Mouse (Mus musculus): Measurements from ENCODE around the gene Ccdc89. TPM values are rescaled to one million over a fixed set of nuclear protein-coding genes. Genes with fewer than 3 reads are reported as not detected.

Ccdc89 gene
- polyA plus RNA-seq, 1 experiment from 2014 or later: 1.8 TPM

DNA sequence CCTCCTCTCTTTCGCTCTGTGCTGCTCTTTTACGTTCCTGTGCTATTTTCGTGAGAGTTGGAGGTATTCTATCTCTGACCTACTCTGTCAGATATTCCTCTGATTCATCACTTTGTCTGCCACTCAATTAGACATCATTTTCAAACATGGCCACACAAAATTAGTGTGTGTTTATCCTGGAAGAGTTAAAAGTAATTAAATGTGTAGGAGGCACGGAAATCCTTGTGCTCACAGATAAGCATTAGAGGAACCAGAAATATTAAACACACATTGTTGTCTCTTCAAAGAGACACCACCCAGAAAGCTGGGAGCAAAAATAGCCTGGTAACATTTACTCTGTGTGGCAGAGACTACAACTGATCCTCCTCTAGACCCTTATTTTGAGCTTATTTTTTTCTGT lies 13.7 kb downstream of the Ccdc89 start:
- Histone ChIP-seq H3K9me3 (ENCODE audit: control insufficient read depth, low read length) (no peaks in the 10 kb centered on the region), H3K4me3 (ENCODE audit: low read depth, low read length) (no peak overlapping the region), H3K4me2 (ENCODE audit: low read depth, low read length) (no peak overlapping the region), H3K27ac (ENCODE audit: low read depth, low read length) (no peak overlapping the region), H3K36me3 (ENCODE audit: control insufficient read depth, insufficient read depth, low read length) (no peaks in the 10 kb centered on the region), H3K4me1 (ENCODE audit: control insufficient read depth, insufficient read depth, low read length) (0 out of 2 replicates have a peak, but pooled peaks cover 5% of the 10 kb centered on the region), H3K27me3 (ENCODE audit: control insufficient read depth, insufficient read depth, low read length) (peaks cover 2% of the 10 kb centered on the region; the same call in 1 of the 2 replicates), H3K9ac (replicated peaks; ENCODE audit: low read depth, low read length) (no peak overlapping the region)
- no peak for ATAC-seq (ENCODE audit: low read depth)
- 95% methylated on average over 4 of the region's 4 CpGs for WGBS

DNA sequence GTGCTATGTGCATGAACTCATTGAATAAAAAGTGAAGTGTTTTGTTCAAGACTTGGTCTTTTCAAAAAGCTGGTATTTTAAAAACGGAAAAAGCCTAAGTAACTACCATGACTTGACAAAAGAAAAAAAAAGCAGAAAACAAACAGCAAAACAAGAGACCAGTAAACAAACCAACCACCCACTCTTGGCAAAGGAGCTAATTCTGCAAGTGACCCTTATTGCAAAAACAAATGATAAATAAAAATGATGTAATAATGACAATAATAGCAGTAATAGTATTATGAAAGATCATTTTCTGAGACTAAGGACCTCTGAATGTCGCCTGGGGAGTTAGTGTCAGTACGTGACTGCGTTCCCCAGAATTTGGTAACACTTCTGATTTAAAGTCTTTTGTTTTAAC lies 15.7 kb downstream of the Ccdc89 start:
- Histone ChIP-seq H3K4me2 (ENCODE audit: low read depth, low read length) (peak overlapping the region; percentile 99), H3K9me3 (ENCODE audit: control insufficient read depth, low read length) (no peaks in the 10 kb centered on the region), H3K27me3 (ENCODE audit: control insufficient read depth, insufficient read depth, low read length) (peaks cover 2% of the 10 kb centered on the region; the same call in 1 of the 2 replicates), H3K27ac (ENCODE audit: low read depth, low read length) (peak overlapping the region; percentile 97), H3K4me3 (ENCODE audit: low read depth, low read length) (peak overlapping the region; percentile 99), H3K36me3 (ENCODE audit: control insufficient read depth, insufficient read depth, low read length) (no peaks in the 10 kb centered on the region), H3K4me1 (ENCODE audit: control insufficient read depth, insufficient read depth, low read length) (0 out of 2 replicates have a peak, but pooled peaks cover 8% of the 10 kb centered on the region), H3K9ac (replicated peaks; ENCODE audit: low read depth, low read length) (peak overlapping the region; percentile 97)
- ATAC-seq (ENCODE audit: low read depth): peak; percentile 42
- WGBS: 9% methylated on average over 4 of the region's 4 CpGs

DNA sequence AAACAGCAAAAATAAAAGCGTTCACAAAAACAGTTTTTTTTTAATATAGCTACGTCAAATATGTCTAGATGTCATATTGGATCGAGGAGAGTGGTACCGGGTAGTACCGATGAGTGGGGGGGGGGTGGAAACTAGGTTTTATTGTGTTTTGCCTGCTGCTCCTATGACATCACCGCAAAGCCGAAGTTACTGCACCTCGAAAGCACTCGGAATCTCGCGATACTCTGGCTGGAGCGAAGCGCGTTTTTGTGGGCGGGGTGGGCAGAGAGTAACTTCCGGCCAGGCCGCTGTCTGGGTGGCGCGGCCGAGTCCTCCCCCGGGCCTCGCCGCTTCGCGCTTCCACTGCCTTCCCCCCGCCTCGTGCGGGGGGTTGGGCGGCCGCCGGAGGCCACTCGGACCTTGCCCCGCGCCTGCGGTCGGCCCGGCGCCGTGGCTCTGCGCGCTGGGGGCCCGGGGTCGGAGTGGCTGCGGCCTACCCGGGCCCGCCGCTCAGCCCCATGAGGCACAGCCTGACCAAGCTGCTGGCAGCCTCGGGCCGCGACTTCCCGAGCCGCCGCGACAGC lies 16.2 kb downstream of the Ccdc89 start, which contains the start of gene Crebzf:
Gene Crebzf (plus strand): TSS at position 212 of the 563 bp plus-strand sequence.
- 0 out of 2 replicates have a peak, but pooled peaks cover 8% of the 10 kb centered on the region for H3K4me1 ChIP-seq (ENCODE audit: control insufficient read depth, insufficient read depth, low read length)
- peak within 1 kb of the TSS; percentile 99 for H3K4me3 ChIP-seq (ENCODE audit: low read depth, low read length)
- peaks cover 3% of the 10 kb centered on the region; the same call in 1 of the 2 replicates for H3K36me3 ChIP-seq (ENCODE audit: control insufficient read depth, insufficient read depth, low read length)
- under 1% methylated on average over 35 of the region's 54 CpGs for WGBS
- H3K4me2 ChIP-seq (ENCODE audit: low read depth, low read length): peak within 1 kb of the TSS; percentile 99
- H3K27ac ChIP-seq (ENCODE audit: low read depth, low read length): peak within 1 kb of the TSS; percentile 97
- no peaks in the 10 kb centered on the region for H3K9me3 ChIP-seq (ENCODE audit: control insufficient read depth, low read length)
- H3K27me3 ChIP-seq (ENCODE audit: control insufficient read depth, insufficient read depth, low read length): peaks cover 2% of the 10 kb centered on the region; the same call in 1 of the 2 replicates
- peak within 1 kb of the TSS; percentile 97 for H3K9ac ChIP-seq (replicated peaks; ENCODE audit: low read depth, low read length)
- peak; percentile 97 for ATAC-seq (ENCODE audit: low read depth)

DNA sequence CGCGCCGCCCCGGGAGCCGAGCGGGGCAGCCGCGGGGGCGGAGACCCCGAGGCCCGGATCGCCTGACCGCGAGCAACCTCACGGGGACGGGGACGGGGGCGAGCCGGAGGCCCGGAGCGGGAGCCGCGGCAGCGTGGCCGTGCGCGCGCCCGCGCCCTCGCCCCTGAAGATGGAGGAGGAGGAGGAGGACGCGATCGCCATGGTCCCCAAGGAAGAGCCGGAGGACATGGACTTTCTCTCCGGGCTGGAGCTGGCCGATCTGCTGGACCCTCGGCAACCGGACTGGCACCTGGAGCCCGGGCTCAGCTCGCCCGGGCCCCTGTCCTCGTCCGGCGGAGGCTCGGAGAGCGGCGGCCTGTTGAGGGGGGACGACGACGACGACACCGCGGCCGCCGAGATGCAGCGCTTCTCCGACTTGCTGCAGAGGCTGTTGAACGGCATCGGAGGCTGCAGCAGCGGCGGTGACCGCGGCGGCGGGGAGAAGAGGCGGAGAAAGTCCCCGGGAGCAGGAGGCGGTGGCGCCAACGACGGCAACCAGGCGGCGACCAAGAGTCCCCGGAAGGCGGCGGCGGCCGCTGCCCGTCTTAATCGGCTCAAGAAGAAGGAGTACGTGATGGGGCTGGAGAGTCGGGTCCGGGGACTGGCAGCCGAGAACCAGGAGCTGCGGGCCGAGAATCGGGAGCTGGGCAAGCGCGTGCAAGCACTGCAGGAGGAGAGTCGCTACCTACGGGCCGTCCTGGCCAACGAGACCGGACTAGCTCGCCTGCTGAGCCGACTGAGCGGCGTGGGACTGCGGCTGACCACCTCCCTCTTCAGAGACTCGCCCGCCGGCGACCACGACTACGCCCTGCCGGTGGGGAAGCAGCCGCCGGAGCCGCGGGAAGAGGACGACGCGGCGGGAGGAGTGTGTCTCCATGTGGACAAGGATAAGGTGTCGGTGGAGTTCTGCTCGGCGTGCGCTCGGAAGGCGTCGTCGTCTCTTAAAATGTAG lies 17.0 kb downstream of the Ccdc89 start:
- H3K9me3 ChIP-seq (ENCODE audit: control insufficient read depth, low read length): no peaks in the 10 kb centered on the region
- 1% methylated on average over 120 of the region's 123 CpGs for WGBS
- peaks cover 3% of the 10 kb centered on the region; the same call in 1 of the 2 replicates for H3K36me3 ChIP-seq (ENCODE audit: control insufficient read depth, insufficient read depth, low read length)
- peak; percentile 72 for ATAC-seq (ENCODE audit: low read depth)
- peaks cover 2% of the 10 kb centered on the region; the same call in 1 of the 2 replicates for H3K27me3 ChIP-seq (ENCODE audit: control insufficient read depth, insufficient read depth, low read length)
- peak overlapping the region; percentile 99 for H3K4me2 ChIP-seq (ENCODE audit: low read depth, low read length)
- 0 out of 2 replicates have a peak, but pooled peaks cover 8% of the 10 kb centered on the region for H3K4me1 ChIP-seq (ENCODE audit: control insufficient read depth, insufficient read depth, low read length)
- peak overlapping the region; percentile 99 for H3K4me3 ChIP-seq (ENCODE audit: low read depth, low read length)
- H3K9ac ChIP-seq (replicated peaks; ENCODE audit: low read depth, low read length): peak overlapping the region; percentile 97
- peak overlapping the region; percentile 97 for H3K27ac ChIP-seq (ENCODE audit: low read depth, low read length)

DNA sequence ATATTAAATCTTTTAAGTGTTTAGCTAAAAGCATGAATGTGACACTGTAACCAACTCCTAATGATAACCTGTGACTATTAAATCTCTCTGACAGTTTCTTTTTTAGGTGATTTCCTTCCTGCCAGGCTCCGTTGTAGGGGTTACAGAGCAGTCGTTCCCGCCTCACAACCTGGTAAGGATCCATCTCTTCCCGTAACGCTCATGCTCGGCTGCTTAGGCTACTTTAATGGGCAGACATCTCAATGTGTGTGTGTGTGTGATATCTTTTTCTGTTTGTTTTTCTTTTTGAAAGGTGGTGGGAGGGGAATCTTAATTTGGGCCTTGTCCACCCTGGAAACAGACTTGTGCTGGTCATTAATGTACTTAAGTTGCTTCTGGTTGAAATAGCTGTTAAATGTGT lies 17.8 kb downstream of the Ccdc89 start:
- WGBS: under 1% methylated on average over 6 of the region's 6 CpGs
- Histone ChIP-seq H3K27me3 (ENCODE audit: control insufficient read depth, insufficient read depth, low read length) (peaks cover 2% of the 10 kb centered on the region; the same call in 1 of the 2 replicates), H3K27ac (ENCODE audit: low read depth, low read length) (no peak overlapping the region; the same call in 1 of the 2 replicates), H3K9me3 (ENCODE audit: control insufficient read depth, low read length) (no peaks in the 10 kb centered on the region), H3K9ac (replicated peaks; ENCODE audit: low read depth, low read length) (peak overlapping the region; percentile 97), H3K4me2 (ENCODE audit: low read depth, low read length) (peak overlapping the region; percentile 99), H3K4me3 (ENCODE audit: low read depth, low read length) (peak overlapping the region; percentile 99), H3K36me3 (ENCODE audit: control insufficient read depth, insufficient read depth, low read length) (peaks cover 3% of the 10 kb centered on the region; the same call in 1 of the 2 replicates), H3K4me1 (ENCODE audit: control insufficient read depth, insufficient read depth, low read length) (0 out of 2 replicates have a peak, but pooled peaks cover 8% of the 10 kb centered on the region)
- ATAC-seq (ENCODE audit: low read depth): no peak

DNA sequence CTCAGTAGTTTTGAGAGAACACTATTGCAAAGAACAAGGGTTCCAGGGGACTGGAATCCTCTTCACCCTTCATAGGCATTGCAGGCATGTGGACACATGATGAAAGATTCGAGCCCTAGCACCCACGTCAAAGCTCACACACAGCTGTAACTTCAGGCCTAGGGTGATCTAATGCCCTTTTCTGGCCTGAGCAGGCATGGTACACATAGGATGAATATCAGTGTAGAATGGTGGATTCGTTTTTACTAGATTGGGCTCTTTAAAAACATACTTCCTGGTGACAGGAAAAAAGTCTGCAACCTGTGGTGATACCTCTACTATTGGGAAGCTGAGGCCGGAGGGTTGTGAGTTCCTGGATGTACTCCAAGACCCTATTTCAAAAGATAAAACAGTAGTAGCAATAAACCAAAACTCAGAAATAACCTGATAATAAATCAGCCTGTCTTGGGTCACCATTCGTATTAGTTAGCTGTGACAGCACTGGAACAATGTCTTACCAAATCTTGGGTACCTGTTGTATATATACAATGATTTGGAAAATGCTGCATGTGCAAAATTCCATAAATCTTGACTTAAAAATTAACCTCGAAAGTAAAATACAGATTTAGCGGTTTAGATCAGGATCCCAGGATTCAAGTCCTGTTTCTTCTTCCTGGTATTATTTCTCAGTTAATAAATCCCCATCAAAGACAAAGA lies 29.9 kb downstream of the Ccdc89 start:
- Histone ChIP-seq H3K4me2 (ENCODE audit: low read depth, low read length) (peak overlapping the region; percentile 72), H3K4me3 (ENCODE audit: low read depth, low read length) (peak overlapping the region; percentile 67), H3K36me3 (ENCODE audit: control insufficient read depth, insufficient read depth, low read length) (peaks cover 15% of the 10 kb centered on the region), H3K27ac (ENCODE audit: low read depth, low read length) (0 out of 2 replicates have a peak overlapping the region, but pooled peaks have one; percentile 18), H3K27me3 (ENCODE audit: control insufficient read depth, insufficient read depth, low read length) (no peaks in the 10 kb centered on the region), H3K9me3 (ENCODE audit: control insufficient read depth, low read length) (no peaks in the 10 kb centered on the region), H3K9ac (replicated peaks; ENCODE audit: low read depth, low read length) (peak overlapping the region; percentile 67), H3K4me1 (ENCODE audit: control insufficient read depth, insufficient read depth, low read length) (peaks cover 9% of the 10 kb centered on the region; the same call in 1 of the 2 replicates)
- 26% methylated on average over 7 of the region's 7 CpGs for WGBS
- ATAC-seq (ENCODE audit: low read depth): no peak

DNA sequence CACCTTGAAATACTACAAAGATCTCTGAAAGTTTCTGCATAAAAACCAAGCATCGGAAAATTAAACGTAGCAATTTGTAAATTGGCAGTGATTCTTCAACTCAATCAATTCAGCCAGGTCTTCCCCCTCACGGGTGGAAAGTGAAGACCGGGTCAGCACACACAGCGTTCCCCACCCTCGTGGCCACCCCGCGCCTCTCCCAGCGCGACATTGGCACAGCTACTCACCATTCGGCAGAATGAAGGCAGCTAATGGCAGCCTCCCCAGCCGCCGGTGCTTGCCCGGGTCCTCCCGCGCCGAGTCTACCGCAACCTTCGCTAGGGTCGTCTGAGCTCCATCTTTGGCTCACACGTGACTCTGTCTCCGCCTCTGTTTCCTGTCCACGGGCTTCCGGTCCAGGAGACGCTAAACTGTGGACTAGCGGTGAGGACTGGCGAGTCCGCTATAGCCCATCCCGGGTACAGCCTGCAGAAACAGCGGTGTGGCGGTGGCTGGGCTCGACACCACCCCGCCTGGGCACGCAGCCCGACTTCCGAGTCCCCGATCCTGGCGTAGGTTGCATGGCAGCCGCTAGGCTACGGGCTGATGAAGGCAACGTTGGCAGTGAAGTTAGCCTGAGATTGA lies 30.6 kb downstream of the Ccdc89 start, which contains the start of gene Tmem126a:
Gene Tmem126a (minus strand): TSS at position 385 of the 624 bp plus-strand sequence.
- Histone ChIP-seq H3K36me3 (ENCODE audit: control insufficient read depth, insufficient read depth, low read length) (peaks cover 12% of the 10 kb centered on the region; the same call in 1 of the 2 replicates), H3K4me3 (ENCODE audit: low read depth, low read length) (peak within 1 kb of the TSS; percentile 67), H3K9ac (replicated peaks; ENCODE audit: low read depth, low read length) (peak within 1 kb of the TSS; percentile 67), H3K27me3 (ENCODE audit: control insufficient read depth, insufficient read depth, low read length) (no peaks in the 10 kb centered on the region), H3K4me1 (ENCODE audit: control insufficient read depth, insufficient read depth, low read length) (peaks cover 9% of the 10 kb centered on the region; the same call in 1 of the 2 replicates), H3K9me3 (ENCODE audit: control insufficient read depth, low read length) (no peaks in the 10 kb centered on the region), H3K4me2 (ENCODE audit: low read depth, low read length) (peak within 1 kb of the TSS; percentile 72), H3K27ac (ENCODE audit: low read depth, low read length) (peak within 1 kb of the TSS; percentile 85)
- peak; percentile 99 for ATAC-seq (ENCODE audit: low read depth)
- 0% methylated on average over 41 of the region's 41 CpGs for WGBS

DNA sequence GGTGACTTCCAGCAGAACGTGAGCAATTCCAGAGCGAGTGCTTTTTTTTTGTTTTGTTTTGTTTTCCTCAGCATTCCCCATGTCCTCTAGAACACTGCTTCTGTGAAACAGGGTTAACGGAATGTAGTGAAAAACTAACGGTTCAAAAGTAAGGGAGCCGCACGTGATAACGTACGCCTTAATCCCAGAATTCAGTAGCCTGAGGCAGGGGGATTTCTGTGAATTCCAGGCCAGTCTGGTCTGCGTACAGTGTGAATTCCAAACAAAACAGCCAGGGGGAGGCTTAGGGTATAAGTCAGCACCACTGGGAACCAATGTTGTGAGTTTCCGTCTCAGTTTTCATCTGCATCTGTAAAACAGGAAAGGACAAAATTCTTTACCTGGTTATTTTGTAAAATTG lies 31.1 kb downstream of the Ccdc89 start:
- Histone ChIP-seq H3K27me3 (ENCODE audit: control insufficient read depth, insufficient read depth, low read length) (no peaks in the 10 kb centered on the region), H3K4me2 (ENCODE audit: low read depth, low read length) (peak overlapping the region; percentile 72), H3K4me1 (ENCODE audit: control insufficient read depth, insufficient read depth, low read length) (peaks cover 9% of the 10 kb centered on the region; the same call in 1 of the 2 replicates), H3K36me3 (ENCODE audit: control insufficient read depth, insufficient read depth, low read length) (peaks cover 12% of the 10 kb centered on the region; the same call in 1 of the 2 replicates), H3K9me3 (ENCODE audit: control insufficient read depth, low read length) (no peaks in the 10 kb centered on the region), H3K27ac (ENCODE audit: low read depth, low read length) (peak overlapping the region; percentile 85), H3K9ac (replicated peaks; ENCODE audit: low read depth, low read length) (peak overlapping the region; percentile 67), H3K4me3 (ENCODE audit: low read depth, low read length) (peak overlapping the region; percentile 67)
- peak; percentile 78 for ATAC-seq (ENCODE audit: low read depth)
- 13% methylated on average over 10 of the region's 10 CpGs for WGBS
